Mouse (Mus musculus): ENCODE measurements around the gene Wdr78. TPM values are rescaled to one million over a fixed set of nuclear protein-coding genes. Genes with fewer than 3 reads are reported as not detected.

Wdr78 gene
- 8.5 and 10.1 TPM in 2 replicates for polyA plus RNA-seq (2012; rRNA removed)

GRCm38 (mm10) chr4:103114184-103115111 is at the start of gene Wdr78, which contains the start of gene Mier1:
Wdr78 (minus strand) TSS chr4:103114555.
Mier1 (plus strand) TSS chr4:103114390.
- peak; percentile 99 for DNase-seq (ENCODE audit: low read depth)
- TF ChIP-seq POLR2A (IDR thresholded peaks at IDR 0.05; ENCODE audit: borderline replicate concordance, extremely low read depth, insufficient read depth, insufficient read length, poor library complexity, severe bottlenecking) (peak; percentile 63), CTCF (IDR thresholded peaks at IDR 0.05; ENCODE audit: borderline replicate concordance, extremely low read depth, insufficient read depth, insufficient read length) (no peak)

- TF ChIP-seq POLR2A (IDR thresholded peaks at IDR 0.05; ENCODE audit: borderline replicate concordance, extremely low read depth, insufficient read depth, insufficient read length, poor library complexity, severe bottlenecking) = no peak
- TF ChIP-seq CTCF (IDR thresholded peaks at IDR 0.05; ENCODE audit: borderline replicate concordance, extremely low read depth, insufficient read depth, insufficient read length) = no peak
- no peak for DNase-seq (ENCODE audit: low read depth)
Observed at GRCm38 (mm10) chr4:103158781-103159180, 44.4 kb upstream of the Wdr78 start.

GRCm38 (mm10) chr4:103151946-103152345 is 37.6 kb upstream of the Wdr78 start:
- DNase-seq (ENCODE audit: low read depth) = no peak
- TF ChIP-seq CTCF (IDR thresholded peaks at IDR 0.05; ENCODE audit: borderline replicate concordance, extremely low read depth, insufficient read depth, insufficient read length) = no peak
- TF ChIP-seq POLR2A (IDR thresholded peaks at IDR 0.05; ENCODE audit: borderline replicate concordance, extremely low read depth, insufficient read depth, insufficient read length, poor library complexity, severe bottlenecking) = no peak

- DNase-seq (ENCODE audit: low read depth) = peak; percentile 86
- TF ChIP-seq POLR2A (IDR thresholded peaks at IDR 0.05; ENCODE audit: borderline replicate concordance, extremely low read depth, insufficient read depth, insufficient read length, poor library complexity, severe bottlenecking) (no peak), CTCF (IDR thresholded peaks at IDR 0.05; ENCODE audit: borderline replicate concordance, extremely low read depth, insufficient read depth, insufficient read length) (peak; percentile 87)
Observed at GRCm38 (mm10) chr4:103146339-103146738, 32.0 kb upstream of the Wdr78 start.

- DNase-seq (ENCODE audit: low read depth) = no peak
- TF ChIP-seq CTCF (IDR thresholded peaks at IDR 0.05; ENCODE audit: borderline replicate concordance, extremely low read depth, insufficient read depth, insufficient read length) = no peak
- no peak for TF ChIP-seq POLR2A (IDR thresholded peaks at IDR 0.05; ENCODE audit: borderline replicate concordance, extremely low read depth, insufficient read depth, insufficient read length, poor library complexity, severe bottlenecking)
Observed at GRCm38 (mm10) chr4:103136946-103137345, 22.6 kb upstream of the Wdr78 start.

GRCm38 (mm10) chr4:103126533-103126932 is 12.2 kb upstream of the Wdr78 start:
- no peak for DNase-seq (ENCODE audit: low read depth)
- TF ChIP-seq POLR2A (IDR thresholded peaks at IDR 0.05; ENCODE audit: borderline replicate concordance, extremely low read depth, insufficient read depth, insufficient read length, poor library complexity, severe bottlenecking) = no peak
- no peak for TF ChIP-seq CTCF (IDR thresholded peaks at IDR 0.05; ENCODE audit: borderline replicate concordance, extremely low read depth, insufficient read depth, insufficient read length)

- DNase-seq (ENCODE audit: low read depth) = no peak
- no peak for TF ChIP-seq POLR2A (IDR thresholded peaks at IDR 0.05; ENCODE audit: borderline replicate concordance, extremely low read depth, insufficient read depth, insufficient read length, poor library complexity, severe bottlenecking)
Observed at GRCm38 (mm10) chr4:103123606-103124005, 9.3 kb upstream of the Wdr78 start.

GRCm38 (mm10) chr4:103123086-103123485 is 8.7 kb upstream of the Wdr78 start:
- TF ChIP-seq CTCF (IDR thresholded peaks at IDR 0.05; ENCODE audit: borderline replicate concordance, extremely low read depth, insufficient read depth, insufficient read length) (no peak), POLR2A (IDR thresholded peaks at IDR 0.05; ENCODE audit: borderline replicate concordance, extremely low read depth, insufficient read depth, insufficient read length, poor library complexity, severe bottlenecking) (no peak)
- no peak for DNase-seq (ENCODE audit: low read depth)

GRCm38 (mm10) chr4:103120874-103121389 is 6.6 kb upstream of the Wdr78 start:
- TF ChIP-seq CTCF (IDR thresholded peaks at IDR 0.05; ENCODE audit: borderline replicate concordance, extremely low read depth, insufficient read depth, insufficient read length) (no peak), POLR2A (IDR thresholded peaks at IDR 0.05; ENCODE audit: borderline replicate concordance, extremely low read depth, insufficient read depth, insufficient read length, poor library complexity, severe bottlenecking) (no peak)
- no peak for DNase-seq (ENCODE audit: low read depth)

GRCm38 (mm10) chr4:103120395-103120794 is 6.0 kb upstream of the Wdr78 start:
- TF ChIP-seq CTCF (IDR thresholded peaks at IDR 0.05; ENCODE audit: borderline replicate concordance, extremely low read depth, insufficient read depth, insufficient read length) = no peak
- TF ChIP-seq POLR2A (IDR thresholded peaks at IDR 0.05; ENCODE audit: borderline replicate concordance, extremely low read depth, insufficient read depth, insufficient read length, poor library complexity, severe bottlenecking) = no peak
- no peak for DNase-seq (ENCODE audit: low read depth)

GRCm38 (mm10) chr4:103120028-103120384 is 5.7 kb upstream of the Wdr78 start:
- TF ChIP-seq POLR2A (IDR thresholded peaks at IDR 0.05; ENCODE audit: borderline replicate concordance, extremely low read depth, insufficient read depth, insufficient read length, poor library complexity, severe bottlenecking) = no peak
- TF ChIP-seq CTCF (IDR thresholded peaks at IDR 0.05; ENCODE audit: borderline replicate concordance, extremely low read depth, insufficient read depth, insufficient read length) = no peak
- DNase-seq (ENCODE audit: low read depth) = peak; percentile 34

Measured in brain, embryonic 14.5 days (tissue).